Mouse (Mus musculus): Measurements from ENCODE around the gene Slc12a9. TPM values are rescaled to one million over a fixed set of nuclear protein-coding genes. Genes with fewer than 3 reads are reported as not detected.

The Slc12a9 gene
- polyA plus RNA-seq, 1 experiment from 2014 or later, result 9.7 TPM

- 0 out of 2 replicates have a peak, but pooled peaks have one; percentile 3 for ATAC-seq (ENCODE audit: insufficient read depth)
- H3K9me3 ChIP-seq (ENCODE audit: low read depth, low read length), result no peaks in the 10 kb centered on the region
- TF ChIP-seq CTCF (IDR thresholded peaks at IDR 0.05; ENCODE audit: low read depth), result no peak
- DNase-seq, result no peak
- H3K27ac ChIP-seq (ENCODE audit: low read depth), result no peak overlapping the region
- H3K4me3 ChIP-seq (ENCODE audit: low read depth, low read length), result peak overlapping the region; percentile 55
- no peaks in the 10 kb centered on the region for H3K27me3 ChIP-seq (ENCODE audit: insufficient read depth, low read length)
- H3K36me3 ChIP-seq (ENCODE audit: insufficient read depth), result 0 out of 2 replicates have a peak, but pooled peaks cover 4% of the 10 kb centered on the region
- WGBS, result 20% methylated on average over 15 of the region's 15 CpGs
- H3K9ac ChIP-seq, result peak overlapping the region; percentile 56
- H3K4me2 ChIP-seq, result peak overlapping the region; percentile 97
- no peaks in the 10 kb centered on the region for H3K4me1 ChIP-seq (ENCODE audit: insufficient read depth)
Observed at GRCm38 (mm10) chr5:137332857-137333511, 413 bp downstream of the Slc12a9 start.

- DNase-seq (no peak), ATAC-seq (ENCODE audit: insufficient read depth) (no peak)
- Histone ChIP-seq H3K9me3 (ENCODE audit: low read depth, low read length) (no peaks in the 10 kb centered on the region), H3K27ac (ENCODE audit: low read depth) (no peak overlapping the region), H3K4me1 (ENCODE audit: insufficient read depth) (no peaks in the 10 kb centered on the region), H3K9ac (no peak overlapping the region), H3K4me2 (no peak overlapping the region), H3K36me3 (ENCODE audit: insufficient read depth) (0 out of 2 replicates have a peak, but pooled peaks cover 4% of the 10 kb centered on the region), H3K4me3 (ENCODE audit: low read depth, low read length) (no peak overlapping the region), H3K27me3 (ENCODE audit: insufficient read depth, low read length) (no peaks in the 10 kb centered on the region)
- WGBS, result 82% methylated on average over 7 of the region's 7 CpGs
- no peak for TF ChIP-seq CTCF (IDR thresholded peaks at IDR 0.05; ENCODE audit: low read depth)
Observed at GRCm38 (mm10) chr5:137330910-137331309, 2.5 kb downstream of the Slc12a9 start.

GRCm38 (mm10) chr5:137320996-137321395 lies 12.4 kb downstream of the Slc12a9 start:
- WGBS, result 86% methylated on average over 3 of the region's 3 CpGs
- no peak overlapping the region for H3K4me2 ChIP-seq

GRCm38 (mm10) chr5:137318570-137318969 lies 14.8 kb downstream of the Slc12a9 start:
- no peaks in the 10 kb centered on the region for H3K27me3 ChIP-seq (ENCODE audit: insufficient read depth, low read length)
- no peak overlapping the region for H3K4me3 ChIP-seq (ENCODE audit: low read depth, low read length)
- H3K9ac ChIP-seq, result no peak overlapping the region
- WGBS, result 54% methylated on average over 1 of the region's 1 CpGs
- peaks cover 16% of the 10 kb centered on the region; the same call in 1 of the 2 replicates for H3K36me3 ChIP-seq (ENCODE audit: insufficient read depth)
- DNase-seq (no peak), ATAC-seq (ENCODE audit: insufficient read depth) (no peak)
- no peak overlapping the region for H3K4me2 ChIP-seq
- no peak overlapping the region for H3K27ac ChIP-seq (ENCODE audit: low read depth)
- H3K9me3 ChIP-seq (ENCODE audit: low read depth, low read length), result no peaks in the 10 kb centered on the region
- H3K4me1 ChIP-seq (ENCODE audit: insufficient read depth), result peaks cover 13% of the 10 kb centered on the region
- TF ChIP-seq CTCF (IDR thresholded peaks at IDR 0.05; ENCODE audit: low read depth), result no peak

More at GRCm38 (mm10) chr5:137320996-137321395, 12.4 kb downstream of the Slc12a9 start:
- no peak overlapping the region for H3K27ac ChIP-seq (ENCODE audit: low read depth)
- H3K4me1 ChIP-seq (ENCODE audit: insufficient read depth), result no peaks in the 10 kb centered on the region
- no peak for TF ChIP-seq CTCF (IDR thresholded peaks at IDR 0.05; ENCODE audit: low read depth)
- no peaks in the 10 kb centered on the region for H3K27me3 ChIP-seq (ENCODE audit: insufficient read depth, low read length)
- H3K36me3 ChIP-seq (ENCODE audit: insufficient read depth), result peaks cover 22% of the 10 kb centered on the region; the same call in 1 of the 2 replicates
- no peak for DNase-seq
- H3K9ac ChIP-seq, result no peak overlapping the region
- H3K4me3 ChIP-seq (ENCODE audit: low read depth, low read length), result no peak overlapping the region
- ATAC-seq (ENCODE audit: insufficient read depth), result no peak
- no peaks in the 10 kb centered on the region for H3K9me3 ChIP-seq (ENCODE audit: low read depth, low read length)

- Histone ChIP-seq H3K27ac (ENCODE audit: low read depth) (no peak overlapping the region), H3K36me3 (ENCODE audit: insufficient read depth) (peaks cover 15% of the 10 kb centered on the region; the same call in 1 of the 2 replicates), H3K27me3 (ENCODE audit: insufficient read depth, low read length) (no peaks in the 10 kb centered on the region), H3K4me2 (no peak overlapping the region), H3K9me3 (ENCODE audit: low read depth, low read length) (no peaks in the 10 kb centered on the region), H3K9ac (no peak overlapping the region), H3K4me3 (ENCODE audit: low read depth, low read length) (no peak overlapping the region), H3K4me1 (ENCODE audit: insufficient read depth) (peaks cover 19% of the 10 kb centered on the region)
- 76% methylated on average over 8 of the region's 8 CpGs for WGBS
- TF ChIP-seq CTCF (IDR thresholded peaks at IDR 0.05; ENCODE audit: low read depth), result no peak
- no peak for DNase-seq
- no peak for ATAC-seq (ENCODE audit: insufficient read depth)
Observed at GRCm38 (mm10) chr5:137317361-137317760, 16.0 kb downstream of the Slc12a9 start.

GRCm38 (mm10) chr5:137315084-137315903 lies 18.1 kb downstream of the Slc12a9 start:
- H3K4me1 ChIP-seq (ENCODE audit: insufficient read depth), result peaks cover 24% of the 10 kb centered on the region
- ATAC-seq (ENCODE audit: insufficient read depth), result 0 out of 2 replicates have a peak, but pooled peaks have one; percentile 4
- WGBS, result 31% methylated on average over 30 of the region's 30 CpGs
- DNase-seq, result peak; percentile 66
- H3K27me3 ChIP-seq (ENCODE audit: insufficient read depth, low read length), result no peaks in the 10 kb centered on the region
- peaks cover 31% of the 10 kb centered on the region for H3K36me3 ChIP-seq (ENCODE audit: insufficient read depth)
- H3K4me2 ChIP-seq, result peak overlapping the region; percentile 93
- H3K27ac ChIP-seq (ENCODE audit: low read depth), result peak overlapping the region; percentile 98
- peak; percentile 57 for TF ChIP-seq CTCF (IDR thresholded peaks at IDR 0.05; ENCODE audit: low read depth)
- H3K9ac ChIP-seq, result peak overlapping the region; percentile 95
- no peaks in the 10 kb centered on the region for H3K9me3 ChIP-seq (ENCODE audit: low read depth, low read length)
- H3K4me3 ChIP-seq (ENCODE audit: low read depth, low read length), result peak overlapping the region; percentile 83; the same call in 1 of the 2 replicates
